Mouse (Mus musculus): Measurements from ENCODE around the gene Tshz3.

The Tshz3 gene

GRCm38 (mm10) chr7:36697118-36697855 is 631 bp upstream of the Tshz3 start:
- DNase-seq, result peak; percentile 23

- no peak for DNase-seq
Observed at GRCm38 (mm10) chr7:36698589-36698946, 650 bp downstream of the Tshz3 start.

- no peak for DNase-seq
Observed at GRCm38 (mm10) chr7:36699001-36699987, 1.4 kb downstream of the Tshz3 start.

GRCm38 (mm10) chr7:36706636-36707035 is 8.7 kb downstream of the Tshz3 start:
- DNase-seq, result no peak

- no peak for DNase-seq
Observed at GRCm38 (mm10) chr7:36707266-36707665, 9.3 kb downstream of the Tshz3 start.

- DNase-seq, result no peak
Observed at GRCm38 (mm10) chr7:36707681-36708350, 9.9 kb downstream of the Tshz3 start.

- no peak for DNase-seq
Observed at GRCm38 (mm10) chr7:36708823-36709222, 10.9 kb downstream of the Tshz3 start.

GRCm38 (mm10) chr7:36709239-36709638 is 11.3 kb downstream of the Tshz3 start:
- no peak for DNase-seq

- DNase-seq, result no peak
Observed at GRCm38 (mm10) chr7:36709974-36710373, 12.1 kb downstream of the Tshz3 start.

GRCm38 (mm10) chr7:36710387-36710786 is 12.5 kb downstream of the Tshz3 start:
- no peak for DNase-seq

- no peak for DNase-seq
Observed at GRCm38 (mm10) chr7:36711766-36712165, 13.8 kb downstream of the Tshz3 start.

- no peak for DNase-seq
Observed at GRCm38 (mm10) chr7:36714323-36714722, 16.4 kb downstream of the Tshz3 start.

- no peak for DNase-seq
Observed at GRCm38 (mm10) chr7:36717192-36717591, 19.3 kb downstream of the Tshz3 start.

- no peak for DNase-seq
Observed at GRCm38 (mm10) chr7:36720830-36721229, 22.9 kb downstream of the Tshz3 start.

- DNase-seq, result no peak
Observed at GRCm38 (mm10) chr7:36736303-36737050, 38.6 kb downstream of the Tshz3 start.

- DNase-seq, result no peak
Observed at GRCm38 (mm10) chr7:36751480-36751879, 53.6 kb downstream of the Tshz3 start.

GRCm38 (mm10) chr7:36767501-36768092 is 69.7 kb downstream of the Tshz3 start:
- no peak for DNase-seq

GRCm38 (mm10) chr7:36773086-36773485 is 75.2 kb downstream of the Tshz3 start:
- DNase-seq, result no peak

GRCm38 (mm10) chr7:36776956-36777355 is 79.0 kb downstream of the Tshz3 start:
- DNase-seq, result no peak

- no peak for DNase-seq
Observed at GRCm38 (mm10) chr7:36778456-36778855, 80.5 kb downstream of the Tshz3 start.

GRCm38 (mm10) chr7:36784243-36784773 is 86.4 kb downstream of the Tshz3 start:
- no peak for DNase-seq

Measured in kidney, adult 9 months (tissue).